Mouse (Mus musculus): ENCODE results near the gene Gm11555. TPM values are rescaled to one million over a fixed set of nuclear protein-coding genes. Genes with fewer than 3 reads are reported as not detected.
"Not testable (repeated sequence)": the region's sequence is repeated elsewhere in the genome, so short reads cannot be mapped to it uniquely, and the experiment has no call there.

Gene Gm11555
- polyA plus RNA-seq, 1 experiment from 2014 or later, result not detected

DNA sequence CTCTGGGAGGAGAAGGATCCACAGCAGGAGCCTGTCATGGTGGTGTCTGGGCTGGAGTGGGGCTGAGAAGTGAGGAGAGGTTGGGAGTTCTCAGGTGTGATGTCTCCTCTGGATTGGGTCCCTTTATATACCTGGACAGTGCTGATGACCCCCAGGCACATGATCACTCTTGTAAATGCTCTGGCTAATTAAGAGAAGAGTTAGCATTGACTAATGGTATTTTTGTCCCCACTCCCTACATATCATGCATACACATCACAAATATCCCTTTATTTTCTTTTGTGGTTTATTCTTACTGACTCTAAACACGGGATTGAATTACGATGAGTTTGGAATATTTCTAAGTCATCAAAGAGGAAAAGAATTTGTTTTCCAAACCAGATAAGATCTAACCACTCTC, 29.7 kb downstream of the Gm11555 start, which contains the start of gene Gm11562:
Gene Gm11562 (minus strand): TSS at position 101 of the 400 bp plus-strand sequence.
- 88% methylated on average over 2 of the region's 2 CpGs for WGBS

DNA sequence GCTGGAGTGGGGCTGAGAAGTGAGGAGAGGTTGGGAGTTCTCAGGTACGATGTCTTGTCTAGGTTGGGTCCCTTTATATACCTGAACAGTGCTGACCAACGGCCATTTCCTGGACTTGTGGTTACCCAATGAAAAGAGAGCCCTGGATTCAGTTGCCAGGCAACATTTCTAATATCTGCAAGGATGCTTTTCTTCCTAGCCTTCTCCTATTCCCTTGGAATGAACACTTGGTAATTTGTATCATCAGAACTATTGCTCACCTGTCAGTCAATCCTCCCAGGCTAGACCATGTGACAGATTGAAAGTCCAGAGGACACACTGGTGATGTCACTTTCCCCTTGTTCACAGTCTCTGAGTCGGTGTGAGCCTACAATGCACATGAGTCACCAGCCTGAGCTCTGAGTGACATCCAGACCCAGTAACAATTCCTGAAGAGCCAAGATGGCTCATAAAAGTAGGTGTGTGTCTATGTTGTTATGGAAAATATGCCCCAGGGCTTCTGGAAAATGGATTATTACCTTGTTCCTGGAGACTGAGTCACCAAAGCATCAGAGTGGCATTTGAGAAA, 35.2 kb downstream of the Gm11555 start, which contains the start of gene Krtap2-4:
Gene Krtap2-4 (minus strand): TSS at position 51 of the 568 bp plus-strand sequence.
- H3K4me3 ChIP-seq (ENCODE audit: low read depth, low read length), result no peak within 1 kb of the TSS
- 74% methylated on average over 3 of the region's 3 CpGs for WGBS
- H3K9me3 ChIP-seq (ENCODE audit: control insufficient read depth, low read length), result no peaks in the 10 kb centered on the region
- no peaks in the 10 kb centered on the region for H3K4me1 ChIP-seq (ENCODE audit: control insufficient read depth, insufficient read depth, low read length)
- ATAC-seq (ENCODE audit: low FRiP score) (no peak), DNase-seq (ENCODE audit: low spot score, missing footprints) (no peak)
- H3K9ac ChIP-seq (ENCODE audit: low read length), result no peak within 1 kb of the TSS
- no peak within 1 kb of the TSS for H3K27ac ChIP-seq (ENCODE audit: low read depth, low read length)
- no peaks in the 10 kb centered on the region for H3K27me3 ChIP-seq (ENCODE audit: control insufficient read depth, insufficient read depth, low read length)
- no peaks in the 10 kb centered on the region for H3K36me3 ChIP-seq (ENCODE audit: control insufficient read depth, insufficient read depth, low read length)
- no peak within 1 kb of the TSS for H3K4me2 ChIP-seq

More for the DNA sequence above, 29.7 kb downstream of the Gm11555 start, which contains the start of gene Gm11562:
- Histone ChIP-seq H3K4me1 (ENCODE audit: control insufficient read depth, insufficient read depth, low read length) (no peaks in the 10 kb centered on the region), H3K9ac (ENCODE audit: low read length) (no peak within 1 kb of the TSS), H3K4me3 (ENCODE audit: low read depth, low read length) (no peak within 1 kb of the TSS), H3K4me2 (no peak within 1 kb of the TSS), H3K27me3 (ENCODE audit: control insufficient read depth, insufficient read depth, low read length) (no peaks in the 10 kb centered on the region), H3K36me3 (ENCODE audit: control insufficient read depth, insufficient read depth, low read length) (no peaks in the 10 kb centered on the region), H3K27ac (ENCODE audit: low read depth, low read length) (no peak within 1 kb of the TSS), H3K9me3 (ENCODE audit: control insufficient read depth, low read length) (no peaks in the 10 kb centered on the region)
- ATAC-seq (ENCODE audit: low FRiP score), result no peak
- no peak for DNase-seq (ENCODE audit: low spot score, missing footprints)

DNA sequence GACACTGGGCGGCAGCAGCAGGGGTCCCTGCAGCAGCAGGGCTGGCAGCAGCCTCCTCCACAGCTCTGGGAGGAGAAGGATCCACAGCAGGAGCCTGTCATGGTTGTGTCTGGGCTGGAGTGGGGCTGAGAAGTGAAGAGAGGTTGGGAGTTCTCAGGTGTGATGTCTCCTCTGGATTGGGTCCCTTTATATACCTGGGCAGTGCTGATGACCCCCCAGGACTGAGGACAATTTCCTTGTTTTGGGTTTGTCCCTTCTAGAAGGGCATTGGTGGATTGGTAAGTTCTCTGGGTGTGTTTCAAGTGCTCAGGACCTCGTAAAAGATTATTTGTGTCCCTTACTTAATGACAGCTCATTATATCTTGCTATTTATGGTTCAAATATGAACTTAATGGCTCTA, 39.9 kb downstream of the Gm11555 start, which contains the start of gene Gm11937:
Gene Gm11937 (minus strand): TSS at position 101 of the 400 bp plus-strand sequence.
- not testable (repeated sequence) for H3K36me3 ChIP-seq (ENCODE audit: control insufficient read depth, insufficient read depth, low read length); DNase-seq (ENCODE audit: low spot score, missing footprints); H3K27ac ChIP-seq (ENCODE audit: low read depth, low read length); H3K9me3 ChIP-seq (ENCODE audit: control insufficient read depth, low read length); H3K27me3 ChIP-seq (ENCODE audit: control insufficient read depth, insufficient read depth, low read length); H3K9ac ChIP-seq (ENCODE audit: low read length); H3K4me3 ChIP-seq (ENCODE audit: low read depth, low read length); H3K4me1 ChIP-seq (ENCODE audit: control insufficient read depth, insufficient read depth, low read length); H3K4me2 ChIP-seq; ATAC-seq (ENCODE audit: low FRiP score)
- WGBS, result 82% methylated on average over 1 of the region's 2 CpGs

- H3K27ac ChIP-seq (ENCODE audit: low read depth, low read length), result no peak overlapping the region
- no peak for ATAC-seq (ENCODE audit: low FRiP score)
- H3K9me3 ChIP-seq (ENCODE audit: control insufficient read depth, low read length), result no peaks in the 10 kb centered on the region
- H3K36me3 ChIP-seq (ENCODE audit: control insufficient read depth, insufficient read depth, low read length), result no peaks in the 10 kb centered on the region
- H3K4me2 ChIP-seq, result no peak overlapping the region
- DNase-seq (ENCODE audit: low spot score, missing footprints), result no peak
- H3K27me3 ChIP-seq (ENCODE audit: control insufficient read depth, insufficient read depth, low read length), result no peaks in the 10 kb centered on the region
- no peak overlapping the region for H3K4me3 ChIP-seq (ENCODE audit: low read depth, low read length)
- H3K4me1 ChIP-seq (ENCODE audit: control insufficient read depth, insufficient read depth, low read length), result no peaks in the 10 kb centered on the region
- H3K9ac ChIP-seq (ENCODE audit: low read length), result no peak overlapping the region
- 75% methylated on average over 1 of the region's 1 CpGs for WGBS
These were observed 40.9 kb downstream of the Gm11555 start for GRCm38 (mm10) chr11:99609126-99609525.

- not testable (repeated sequence) for H3K9me3 ChIP-seq (ENCODE audit: control insufficient read depth, low read length); H3K27ac ChIP-seq (ENCODE audit: low read depth, low read length); H3K4me1 ChIP-seq (ENCODE audit: control insufficient read depth, insufficient read depth, low read length); H3K4me3 ChIP-seq (ENCODE audit: low read depth, low read length); H3K27me3 ChIP-seq (ENCODE audit: control insufficient read depth, insufficient read depth, low read length); H3K36me3 ChIP-seq (ENCODE audit: control insufficient read depth, insufficient read depth, low read length); H3K4me2 ChIP-seq; H3K9ac ChIP-seq (ENCODE audit: low read length); DNase-seq (ENCODE audit: low spot score, missing footprints); ATAC-seq (ENCODE audit: low FRiP score)
- 73% methylated on average over 1 of the region's 1 CpGs for WGBS
These were observed 46.8 kb downstream of the Gm11555 start, which contains the start of gene Gm11938 for GRCm38 (mm10) chr11:99603208-99603607. Gm11938 (minus strand) TSS chr11:99603308.

Other genes starting within 250 kb of the Gm11555 start
- not detected in 2 replicates for gene Krt12, start 228.0 kb downstream of the Gm11555 start, polyA plus RNA-seq (2014; fragmentation: Nextera tagmentation; extraction: Ambion mirVana)
- 0.11 and 0.42 TPM in 2 replicates for gene Krt20, start 212.1 kb downstream of the Gm11555 start, polyA plus RNA-seq (2014; fragmentation: Nextera tagmentation; extraction: Ambion mirVana)
- 0.14 TPM in 1 of 2 replicates, not detected in the other for gene Krt23, start 157.1 kb downstream of the Gm11555 start, polyA plus RNA-seq (2014; fragmentation: Nextera tagmentation; extraction: Ambion mirVana)
- gene Krt39, start 128.9 kb downstream of the Gm11555 start, polyA plus RNA-seq (2014; fragmentation: Nextera tagmentation; extraction: Ambion mirVana), result not detected in 2 replicates
- gene Krt40, start 107.1 kb downstream of the Gm11555 start, polyA plus RNA-seq (2014; fragmentation: Nextera tagmentation; extraction: Ambion mirVana), result not detected in 2 replicates
- gene Krtap3-3, start 99.4 kb downstream of the Gm11555 start, polyA plus RNA-seq (2014; fragmentation: Nextera tagmentation; extraction: Ambion mirVana), result not detected in 2 replicates
- gene Krtap3-2, start 93.4 kb downstream of the Gm11555 start, polyA plus RNA-seq (2014; fragmentation: Nextera tagmentation; extraction: Ambion mirVana), result not detected in 2 replicates
- gene Gm11939, start 90.8 kb downstream of the Gm11555 start, polyA plus RNA-seq (2014; fragmentation: Nextera tagmentation; extraction: Ambion mirVana), result not detected in 2 replicates
- not detected in 2 replicates for gene Krtap3-1, start 83.6 kb downstream of the Gm11555 start, polyA plus RNA-seq (2014; fragmentation: Nextera tagmentation; extraction: Ambion mirVana)
- not detected in 2 replicates for gene Krtap1-5, start 69.2 kb downstream of the Gm11555 start, polyA plus RNA-seq (2014; fragmentation: Nextera tagmentation; extraction: Ambion mirVana)
- gene Krtap1-4, start 66.6 kb downstream of the Gm11555 start, polyA plus RNA-seq (2014; fragmentation: Nextera tagmentation; extraction: Ambion mirVana), result not detected in 2 replicates
- gene Krtap1-3, start 58.9 kb downstream of the Gm11555 start, polyA plus RNA-seq (2014; fragmentation: Nextera tagmentation; extraction: Ambion mirVana), result not detected in 2 replicates
- not detected in 2 replicates for gene Krtap9-3, start 52.1 kb downstream of the Gm11555 start, polyA plus RNA-seq (2014; fragmentation: Nextera tagmentation; extraction: Ambion mirVana)
- not detected in 2 replicates for gene Gm11938, start 46.9 kb downstream of the Gm11555 start, polyA plus RNA-seq (2014; fragmentation: Nextera tagmentation; extraction: Ambion mirVana)
- not detected in 2 replicates for gene Gm11937, start 40.0 kb downstream of the Gm11555 start, polyA plus RNA-seq (2014; fragmentation: Nextera tagmentation; extraction: Ambion mirVana)
- not detected in 2 replicates for gene Krtap2-4, start 35.4 kb downstream of the Gm11555 start, polyA plus RNA-seq (2014; fragmentation: Nextera tagmentation; extraction: Ambion mirVana)
- not detected in 2 replicates for gene Gm11562, start 29.8 kb downstream of the Gm11555 start, polyA plus RNA-seq (2014; fragmentation: Nextera tagmentation; extraction: Ambion mirVana)
- gene Krtap4-1, start 22.0 kb downstream of the Gm11555 start, polyA plus RNA-seq (2014; fragmentation: Nextera tagmentation; extraction: Ambion mirVana), result not detected in 2 replicates
- not detected in 2 replicates for gene Krtap4-2, start 15.2 kb downstream of the Gm11555 start, polyA plus RNA-seq (2014; fragmentation: Nextera tagmentation; extraction: Ambion mirVana)
- not detected in 2 replicates for gene Krtap4-7, start 6.1 kb downstream of the Gm11555 start, polyA plus RNA-seq (2014; fragmentation: Nextera tagmentation; extraction: Ambion mirVana)
- gene Gm11563, start 8.7 kb upstream of the Gm11555 start, polyA plus RNA-seq (2014; fragmentation: Nextera tagmentation; extraction: Ambion mirVana), result not detected in 2 replicates
- not detected in 2 replicates for gene Krtap4-6, start 15.7 kb upstream of the Gm11555 start, polyA plus RNA-seq (2014; fragmentation: Nextera tagmentation; extraction: Ambion mirVana)
- not detected in 2 replicates for gene Gm14190, start 40.5 kb upstream of the Gm11555 start, polyA plus RNA-seq (2014; fragmentation: Nextera tagmentation; extraction: Ambion mirVana)
- not detected in 2 replicates for gene Gm14180, start 84.1 kb upstream of the Gm11555 start, polyA plus RNA-seq (2014; fragmentation: Nextera tagmentation; extraction: Ambion mirVana)
- not detected in 2 replicates for gene Gm11595, start 122.7 kb upstream of the Gm11555 start, polyA plus RNA-seq (2014; fragmentation: Nextera tagmentation; extraction: Ambion mirVana)
- gene Krtap4-8, start 130.5 kb upstream of the Gm11555 start, polyA plus RNA-seq (2014; fragmentation: Nextera tagmentation; extraction: Ambion mirVana), result not detected in 2 replicates
- not detected in 2 replicates for gene Krtap4-9, start 135.0 kb upstream of the Gm11555 start, polyA plus RNA-seq (2014; fragmentation: Nextera tagmentation; extraction: Ambion mirVana)
- not detected in 2 replicates for gene Gm11596, start 143.2 kb upstream of the Gm11555 start, polyA plus RNA-seq (2014; fragmentation: Nextera tagmentation; extraction: Ambion mirVana)
- not detected in 2 replicates for gene Gm11569, start 148.7 kb upstream of the Gm11555 start, polyA plus RNA-seq (2014; fragmentation: Nextera tagmentation; extraction: Ambion mirVana)
- gene Gm11554, start 154.2 kb upstream of the Gm11555 start, polyA plus RNA-seq (2014; fragmentation: Nextera tagmentation; extraction: Ambion mirVana), result not detected in 2 replicates
- not detected in 2 replicates for gene Krtap4-13, start 159.7 kb upstream of the Gm11555 start, polyA plus RNA-seq (2014; fragmentation: Nextera tagmentation; extraction: Ambion mirVana)
- not detected in 2 replicates for gene Gm11564, start 165.4 kb upstream of the Gm11555 start, polyA plus RNA-seq (2014; fragmentation: Nextera tagmentation; extraction: Ambion mirVana)
- not detected in 2 replicates for gene 2300003K06Rik, start 187.8 kb upstream of the Gm11555 start, polyA plus RNA-seq (2014; fragmentation: Nextera tagmentation; extraction: Ambion mirVana)
- gene Krtap4-16, start 201.4 kb upstream of the Gm11555 start, polyA plus RNA-seq (2014; fragmentation: Nextera tagmentation; extraction: Ambion mirVana), result not detected in 2 replicates
- gene Gm11568, start 207.7 kb upstream of the Gm11555 start, polyA plus RNA-seq (2014; fragmentation: Nextera tagmentation; extraction: Ambion mirVana), result not detected in 2 replicates
- not detected in 2 replicates for gene Gm11559, start 214.2 kb upstream of the Gm11555 start, polyA plus RNA-seq (2014; fragmentation: Nextera tagmentation; extraction: Ambion mirVana)
- gene Krtap9-1, start 223.2 kb upstream of the Gm11555 start, polyA plus RNA-seq (2014; fragmentation: Nextera tagmentation; extraction: Ambion mirVana), result not detected in 2 replicates
- not detected in 2 replicates for gene Gm11567, start 229.0 kb upstream of the Gm11555 start, polyA plus RNA-seq (2014; fragmentation: Nextera tagmentation; extraction: Ambion mirVana)

All from midbrain, embryonic 11.5 days (tissue).